Mouse (Mus musculus) hindbrain, embryonic 13.5 days (tissue): ENCODE measurements around the gene Itga2. TPM values are rescaled to one million over a fixed set of nuclear protein-coding genes. Genes with fewer than 3 reads are reported as not detected.

Source experiments
- ATAC-seq: fragments of 200-750 bp; cut with Nextera tagmentation; 2 replicates; pipeline ENCODE4 v1.8.0; 2017; ENCODE audit warnings: moderate TSS enrichment; ENCODE audit not compliant: low FRiP score
- H3K27ac ChIP-seq: fragments of 300-500 bp; sonication (generic); 2 replicates; pipeline ENCODE4 v1.5.1; 2015; ENCODE audit warnings: inconsistent platforms, mild to moderate bottlenecking, moderate library complexity
- H3K27me3 ChIP-seq: fragments of 300-500 bp; sonication (generic); 2 replicates; pipeline ENCODE4 v1.6.1; 2015; ENCODE audit warnings: mild to moderate bottlenecking, inconsistent platforms
- H3K36me3 ChIP-seq: fragments of 300-500 bp; sonication (generic); 2 replicates; pipeline ENCODE4 v1.6.1; 2015; ENCODE audit warnings: mild to moderate bottlenecking, inconsistent platforms
- H3K4me1 ChIP-seq: fragments of 300-500 bp; sonication (generic); replicated peaks from 2 replicates; pipeline ENCODE4 v1.6.1; 2015; ENCODE audit warnings: inconsistent platforms
- H3K4me2 ChIP-seq: fragments of 300-500 bp; sonication (generic); 2 replicates; pipeline ENCODE4 v1.6.1; 2015; ENCODE audit warnings: inconsistent platforms, mild to moderate bottlenecking, moderate library complexity
- H3K4me3 ChIP-seq: fragments of 300-500 bp; sonication (generic); 2 replicates; pipeline ENCODE4 v1.5.1; 2015; ENCODE audit warnings: mild to moderate bottlenecking, inconsistent platforms
- H3K9ac ChIP-seq: fragments of 300-500 bp; sonication (generic); 2 replicates; pipeline ENCODE4 v1.6.1; 2015; ENCODE audit warnings: mild to moderate bottlenecking, inconsistent platforms
- H3K9me3 ChIP-seq: fragments of 300-500 bp; sonication (generic); 2 replicates; pipeline ENCODE4 v1.6.1; 2016; ENCODE audit warnings: inconsistent platforms
- WGBS: fragments of 180-500 bp; shearing (Covaris S2); methylation state at CpG from one replicate; pipeline ENCODE4 v1.1.7; 2015; 5-methylcytosine and 5-hydroxymethylcytosine counted together
- polyA plus RNA-seq: library from polyadenylated mRNA; unstranded; fragments of >200 nt; fragmentation: Nextera tagmentation; extraction: Ambion mirVana; gene quantifications from 2 replicates; pipeline ENCODE4 v1.2.1, GENCODE M21; 2015

Itga2 gene
- polyA plus RNA-seq, 1 experiment from 2014 or later = 1.9 TPM

DNA sequence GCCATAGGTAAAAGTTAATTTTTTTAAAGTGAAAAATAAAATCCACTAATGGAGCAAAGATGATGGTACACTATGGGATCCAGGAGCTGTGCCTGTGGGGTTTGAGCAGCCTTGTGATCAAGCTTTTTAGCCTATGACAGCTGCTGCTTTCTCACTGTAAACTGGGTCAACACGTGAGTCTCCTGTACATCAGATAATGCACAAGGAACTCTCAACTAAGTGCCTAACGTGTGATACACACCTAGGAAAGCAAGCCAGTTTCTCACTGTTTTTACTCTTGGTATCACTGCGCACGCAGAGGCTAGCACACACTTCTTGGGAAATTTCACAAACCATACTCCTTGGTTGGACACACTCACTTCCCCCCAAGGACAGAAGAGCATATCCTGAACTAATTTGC is 17.3 kb downstream of the Itga2 start:
- 92% methylated on average over 4 of the region's 4 CpGs for WGBS
- Histone ChIP-seq H3K9me3 (no peaks in the 10 kb centered on the region), H3K4me2 (no peak overlapping the region), H3K4me1 (no peaks in the 10 kb centered on the region), H3K4me3 (no peak overlapping the region), H3K27me3 (no peaks in the 10 kb centered on the region), H3K9ac (no peak overlapping the region), H3K27ac (no peak overlapping the region), H3K36me3 (no peaks in the 10 kb centered on the region)
- ATAC-seq = no peak

DNA sequence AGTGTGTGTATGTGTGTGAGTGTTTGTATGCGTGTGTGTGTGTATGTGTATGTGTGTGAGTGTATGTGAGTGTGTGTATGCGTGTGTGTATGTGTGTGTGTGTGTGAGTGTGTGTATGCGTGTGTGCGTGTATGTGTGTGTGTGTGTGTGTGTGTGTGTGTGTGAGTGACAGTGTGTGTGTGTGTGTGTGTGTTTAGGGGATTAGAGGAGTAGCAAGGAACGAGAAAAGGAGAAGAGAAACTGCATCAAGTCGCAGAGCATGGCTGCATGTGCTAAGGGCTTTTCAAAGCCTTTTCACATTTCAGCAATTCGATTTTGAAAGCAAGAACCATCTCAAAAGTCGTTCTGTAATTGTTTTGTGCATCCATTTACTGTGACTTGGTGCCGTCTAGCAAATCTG is 21.3 kb downstream of the Itga2 start:
- Histone ChIP-seq H3K9ac (no peak overlapping the region), H3K4me2 (no peak overlapping the region), H3K27me3 (no peaks in the 10 kb centered on the region), H3K4me3 (no peak overlapping the region), H3K4me1 (no peaks in the 10 kb centered on the region), H3K27ac (no peak overlapping the region), H3K9me3 (no peaks in the 10 kb centered on the region), H3K36me3 (no peaks in the 10 kb centered on the region)
- ATAC-seq = no peak
- 80% methylated on average over 9 of the region's 9 CpGs for WGBS

DNA sequence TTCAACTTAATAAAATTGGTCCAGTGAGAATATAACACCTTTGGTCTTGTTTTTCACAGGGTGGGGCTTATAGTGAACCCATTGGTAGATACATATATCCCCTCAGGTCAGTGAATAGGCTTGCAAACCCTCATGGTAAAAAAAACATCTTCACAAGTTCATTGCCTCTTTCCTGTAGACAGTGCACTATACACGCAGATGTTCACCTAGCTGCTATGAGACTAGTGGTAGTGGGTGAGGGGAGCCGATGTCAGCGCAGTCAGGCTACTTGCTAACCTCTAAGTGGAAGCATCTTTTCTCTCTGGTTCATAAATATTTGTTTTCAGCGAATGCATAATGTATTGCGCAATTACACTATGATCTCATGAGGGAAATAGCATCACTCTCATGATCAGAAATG is 22.4 kb downstream of the Itga2 start:
- Histone ChIP-seq H3K27ac (no peak overlapping the region), H3K27me3 (no peaks in the 10 kb centered on the region), H3K36me3 (no peaks in the 10 kb centered on the region), H3K9me3 (no peaks in the 10 kb centered on the region), H3K4me2 (no peak overlapping the region), H3K9ac (no peak overlapping the region), H3K4me3 (no peak overlapping the region), H3K4me1 (no peaks in the 10 kb centered on the region)
- no peak for ATAC-seq
- WGBS = 87% methylated on average over 5 of the region's 5 CpGs

DNA sequence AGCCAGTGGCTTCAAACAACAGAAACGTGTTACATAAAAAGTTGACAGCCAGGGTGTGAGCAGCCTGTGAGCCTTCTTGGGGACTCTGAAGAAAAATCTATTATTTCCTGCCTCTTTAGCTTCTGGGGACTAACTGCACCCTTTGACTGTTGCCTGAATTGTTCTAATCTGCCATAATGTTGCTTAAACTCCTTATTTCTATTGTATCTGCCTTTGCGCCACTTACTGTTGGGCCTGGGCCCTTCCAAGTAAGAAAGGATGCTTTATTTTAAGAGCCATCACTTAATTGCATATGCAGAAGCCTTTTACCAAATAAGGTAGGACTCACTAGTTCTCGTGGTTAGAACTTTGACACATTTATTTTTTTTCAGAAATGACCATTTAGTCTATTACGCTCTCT is 24.0 kb downstream of the Itga2 start:
- 86% methylated on average over 4 of the region's 4 CpGs for WGBS
- Histone ChIP-seq H3K9me3 (no peaks in the 10 kb centered on the region), H3K4me2 (no peak overlapping the region), H3K27ac (no peak overlapping the region), H3K9ac (no peak overlapping the region), H3K27me3 (no peaks in the 10 kb centered on the region), H3K4me3 (no peak overlapping the region), H3K36me3 (no peaks in the 10 kb centered on the region), H3K4me1 (no peaks in the 10 kb centered on the region)
- no peak for ATAC-seq

DNA sequence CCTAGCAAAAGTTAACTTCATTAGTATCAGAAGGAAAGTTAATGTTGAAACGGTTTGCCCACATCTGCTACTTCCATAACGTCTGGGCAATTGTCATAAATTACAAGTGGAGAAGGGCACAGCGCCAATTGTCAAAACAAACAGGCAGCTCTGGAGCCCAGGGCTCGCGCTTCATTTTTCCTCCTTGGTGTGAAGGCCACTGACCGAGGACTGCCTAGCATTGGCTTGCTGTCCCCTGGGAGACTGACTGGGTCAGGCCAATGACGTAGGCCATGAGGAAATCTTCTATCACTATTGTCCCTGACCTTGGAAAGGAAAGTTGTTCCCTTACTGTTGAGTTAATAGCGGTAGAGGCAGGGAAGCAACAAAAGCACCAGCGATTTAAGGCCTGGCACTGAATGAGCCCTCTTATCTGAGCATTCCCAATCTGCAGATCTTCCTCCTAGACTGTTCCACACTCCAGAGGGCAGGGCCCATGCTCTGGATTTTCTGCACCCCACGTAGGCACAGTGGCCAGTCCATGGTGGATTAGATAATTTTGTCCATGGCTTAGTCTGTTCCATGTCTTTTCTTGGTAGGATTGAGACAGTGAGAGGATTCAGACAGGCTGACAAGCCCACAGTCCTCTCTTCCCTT is 35.0 kb downstream of the Itga2 start:
- H3K4me2 ChIP-seq = no peak overlapping the region
- no peaks in the 10 kb centered on the region for H3K4me1 ChIP-seq
- 77% methylated on average over 10 of the region's 10 CpGs for WGBS
- 0 out of 2 replicates have a peak, but pooled peaks cover 3% of the 10 kb centered on the region for H3K9me3 ChIP-seq
- H3K36me3 ChIP-seq = no peaks in the 10 kb centered on the region
- no peak overlapping the region for H3K4me3 ChIP-seq
- H3K27me3 ChIP-seq = no peaks in the 10 kb centered on the region
- H3K9ac ChIP-seq = no peak overlapping the region
- no peak for ATAC-seq
- H3K27ac ChIP-seq = no peak overlapping the region

GRCm38 (mm10) chr13:114895896-114896295 is 36.0 kb downstream of the Itga2 start:
- no peak for ATAC-seq
- Histone ChIP-seq H3K4me1 (no peaks in the 10 kb centered on the region), H3K4me3 (no peak overlapping the region), H3K36me3 (no peaks in the 10 kb centered on the region), H3K4me2 (no peak overlapping the region), H3K9me3 (0 out of 2 replicates have a peak, but pooled peaks cover 3% of the 10 kb centered on the region), H3K27ac (no peak overlapping the region), H3K27me3 (no peaks in the 10 kb centered on the region), H3K9ac (no peak overlapping the region)
- WGBS = 91% methylated on average over 7 of the region's 7 CpGs

- no peak for ATAC-seq
- Histone ChIP-seq H3K9ac (no peak overlapping the region), H3K27me3 (no peaks in the 10 kb centered on the region), H3K27ac (no peak overlapping the region), H3K9me3 (0 out of 2 replicates have a peak, but pooled peaks cover 3% of the 10 kb centered on the region), H3K36me3 (no peaks in the 10 kb centered on the region), H3K4me2 (no peak overlapping the region), H3K4me1 (no peaks in the 10 kb centered on the region), H3K4me3 (no peak overlapping the region)
Observed at GRCm38 (mm10) chr13:114894718-114895117, 37.2 kb downstream of the Itga2 start.

- no peak overlapping the region for H3K4me2 ChIP-seq
- no peaks in the 10 kb centered on the region for H3K36me3 ChIP-seq
- no peak overlapping the region for H3K4me3 ChIP-seq
- no peak overlapping the region for H3K27ac ChIP-seq
- H3K4me1 ChIP-seq = no peaks in the 10 kb centered on the region
- no peak for ATAC-seq
- H3K27me3 ChIP-seq = no peaks in the 10 kb centered on the region
- 85% methylated on average over 6 of the region's 6 CpGs for WGBS
- H3K9ac ChIP-seq = no peak overlapping the region
- H3K9me3 ChIP-seq = no peaks in the 10 kb centered on the region
Observed at GRCm38 (mm10) chr13:114891655-114892054, 40.2 kb downstream of the Itga2 start.

DNA sequence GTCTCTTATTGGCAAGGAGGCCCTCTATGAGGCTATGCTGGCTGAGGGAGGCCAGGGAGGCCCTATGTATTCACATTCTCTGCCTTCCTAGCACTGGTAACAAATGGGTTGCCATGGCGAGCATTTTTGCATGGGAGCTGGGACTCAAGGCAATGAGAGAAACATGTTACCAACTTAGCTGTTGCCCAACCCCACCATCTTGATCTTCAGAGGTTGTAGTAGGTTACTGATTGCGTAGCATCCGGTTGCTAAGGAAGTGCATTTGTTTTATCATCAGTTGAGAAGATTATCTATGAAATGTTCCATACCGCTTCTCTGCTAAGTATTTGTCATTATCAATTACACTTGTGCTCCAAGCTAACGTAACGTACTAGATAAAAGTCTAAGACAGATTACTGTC is 44.2 kb downstream of the Itga2 start:
- no peak overlapping the region for H3K4me3 ChIP-seq
- no peaks in the 10 kb centered on the region for H3K36me3 ChIP-seq
- no peak for ATAC-seq
- H3K9me3 ChIP-seq = no peaks in the 10 kb centered on the region
- 92% methylated on average over 6 of the region's 6 CpGs for WGBS
- no peaks in the 10 kb centered on the region for H3K27me3 ChIP-seq
- H3K4me2 ChIP-seq = no peak overlapping the region
- H3K4me1 ChIP-seq = no peaks in the 10 kb centered on the region
- H3K27ac ChIP-seq = no peak overlapping the region
- H3K9ac ChIP-seq = no peak overlapping the region

- no peaks in the 10 kb centered on the region for H3K36me3 ChIP-seq
- ATAC-seq = no peak
- no peaks in the 10 kb centered on the region for H3K27me3 ChIP-seq
- WGBS = 92% methylated on average over 4 of the region's 4 CpGs
- no peak overlapping the region for H3K4me3 ChIP-seq
- H3K4me1 ChIP-seq = no peaks in the 10 kb centered on the region
- H3K27ac ChIP-seq = no peak overlapping the region
- no peak overlapping the region for H3K4me2 ChIP-seq
- H3K9me3 ChIP-seq = no peaks in the 10 kb centered on the region
- no peak overlapping the region for H3K9ac ChIP-seq
Observed at GRCm38 (mm10) chr13:114887293-114887692, 44.6 kb downstream of the Itga2 start.

- H3K4me1 ChIP-seq = no peaks in the 10 kb centered on the region
- no peak for ATAC-seq
- H3K9ac ChIP-seq = no peak overlapping the region
- H3K27me3 ChIP-seq = no peaks in the 10 kb centered on the region
- no peaks in the 10 kb centered on the region for H3K36me3 ChIP-seq
- H3K27ac ChIP-seq = no peak overlapping the region
- WGBS = 74% methylated on average over 9 of the region's 9 CpGs
- no peak overlapping the region for H3K4me2 ChIP-seq
- no peaks in the 10 kb centered on the region for H3K9me3 ChIP-seq
- H3K4me3 ChIP-seq = no peak overlapping the region
Observed at GRCm38 (mm10) chr13:114885171-114885570, 46.7 kb downstream of the Itga2 start.

GRCm38 (mm10) chr13:114878667-114879066 is 53.2 kb downstream of the Itga2 start:
- Histone ChIP-seq H3K9ac (no peak overlapping the region), H3K27ac (no peak overlapping the region), H3K27me3 (no peaks in the 10 kb centered on the region), H3K4me1 (no peaks in the 10 kb centered on the region), H3K9me3 (no peaks in the 10 kb centered on the region), H3K36me3 (no peaks in the 10 kb centered on the region), H3K4me2 (no peak overlapping the region), H3K4me3 (no peak overlapping the region)
- no peak for ATAC-seq
- 86% methylated on average over 11 of the region's 11 CpGs for WGBS

- ATAC-seq = no peak
- no peaks in the 10 kb centered on the region for H3K27me3 ChIP-seq
- no peak overlapping the region for H3K9ac ChIP-seq
- WGBS = 85% methylated on average over 2 of the region's 2 CpGs
- H3K27ac ChIP-seq = no peak overlapping the region
- no peaks in the 10 kb centered on the region for H3K36me3 ChIP-seq
- H3K4me1 ChIP-seq = no peaks in the 10 kb centered on the region
- no peak overlapping the region for H3K4me2 ChIP-seq
- H3K4me3 ChIP-seq = no peak overlapping the region
- no peaks in the 10 kb centered on the region for H3K9me3 ChIP-seq
Observed at GRCm38 (mm10) chr13:114876005-114876520, 55.8 kb downstream of the Itga2 start.
